Mouse (Mus musculus) forebrain, embryonic 14.5 days (tissue): ENCODE data around the gene P2rx2. TPM values are rescaled to one million over a fixed set of nuclear protein-coding genes. Genes with fewer than 3 reads are reported as not detected.

Experiments
- ATAC-seq: fragments of 200-750 bp; cut with Nextera tagmentation; 2 replicates; pipeline ENCODE4 v1.8.0; 2017; ENCODE audit warnings: mild to moderate bottlenecking, moderate library complexity
- DNase-seq: peaks from one replicate; pipeline ENCODE4 v3.0.0-alpha.2; 2015; ENCODE audit warnings: low spot score
- H3K27ac ChIP-seq: fragments of 300-500 bp; sonication (generic); 2 replicates; pipeline ENCODE4 v1.5.1; 2014; ENCODE audit warnings: low read depth, mild to moderate bottlenecking, control low read depth, low read length, moderate library complexity
- H3K27me3 ChIP-seq: fragments of 300-500 bp; sonication (generic); replicated peaks from 2 replicates; pipeline ENCODE4 v1.6.1; 2014; ENCODE audit warnings: low read length, control low read depth, mixed read lengths; ENCODE audit not compliant: control insufficient read depth, insufficient read depth
- H3K36me3 ChIP-seq: fragments of 300-500 bp; sonication (generic); 2 replicates; pipeline ENCODE4 v1.6.1; 2014; ENCODE audit warnings: low read length, control low read depth; ENCODE audit not compliant: control insufficient read depth, insufficient read depth
- H3K4me1 ChIP-seq: fragments of 300-500 bp; sonication (generic); 2 replicates; pipeline ENCODE4 v1.6.1; 2014; ENCODE audit warnings: antibody characterized with exemption, low read length, control low read depth; ENCODE audit not compliant: control insufficient read depth, insufficient read depth
- H3K4me2 ChIP-seq: fragments of 300-500 bp; sonication (generic); 2 replicates; pipeline ENCODE4 v1.6.1; 2014; ENCODE audit warnings: mild to moderate bottlenecking, control low read depth, low read length
- H3K4me3 ChIP-seq: fragments of 300-500 bp; sonication (generic); 2 replicates; pipeline ENCODE4 v1.5.1; 2014; ENCODE audit warnings: low read depth, low read length, control low read depth
- H3K9ac ChIP-seq: fragments of 300-500 bp; sonication (generic); 2 replicates; pipeline ENCODE4 v1.6.1; 2014; ENCODE audit warnings: mild to moderate bottlenecking, low read length, control low read depth, moderate library complexity
- H3K9me3 ChIP-seq: fragments of 300-500 bp; sonication (generic); replicated peaks from 2 replicates; pipeline ENCODE4 v1.6.1; 2016; ENCODE audit warnings: low read length, control low read depth, mixed read lengths; ENCODE audit not compliant: control insufficient read depth
- WGBS: fragments of 180-500 bp; shearing (Covaris S2); extraction: QIAGEN DNeasy Blood & Tissue Kit; methylation state at CpG from one replicate; pipeline ENCODE4 v1.1.7; 2014; 5-methylcytosine and 5-hydroxymethylcytosine counted together
- polyA plus RNA-seq: library from polyadenylated mRNA; unstranded; fragments of >200 nt; fragmentation: Nextera tagmentation; extraction: Ambion mirVana; gene quantifications from 2 replicates; pipeline ENCODE4 v1.2.1, GENCODE M21; 2014

P2rx2 gene
- polyA plus RNA-seq, 1 experiment from 2014 or later = 5.9 TPM

DNA sequence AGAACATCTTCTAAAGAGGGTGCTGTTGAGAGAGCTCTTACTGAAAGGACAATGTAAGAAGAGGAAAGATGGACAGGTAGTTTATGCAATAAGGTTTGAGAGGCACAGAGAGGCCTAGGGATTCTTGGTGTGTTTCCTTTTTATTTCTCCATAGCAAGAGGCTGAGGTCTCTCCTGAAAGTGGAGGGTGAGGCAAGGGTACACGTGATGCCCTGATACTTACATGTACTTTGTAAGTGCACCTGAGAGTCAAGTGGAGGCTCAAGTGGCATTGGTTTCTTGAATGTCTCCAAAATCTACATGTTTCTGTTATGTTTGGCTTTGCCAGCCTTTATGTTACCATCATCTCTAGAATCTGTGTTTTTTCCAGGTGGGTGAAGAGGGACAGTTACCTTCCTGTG is 46.4 kb downstream of the P2rx2 start:
- DNase-seq = no peak
- H3K4me3 ChIP-seq = no peak overlapping the region
- WGBS = 89% methylated on average over 1 of the region's 1 CpGs
- ATAC-seq = no peak
- H3K36me3 ChIP-seq = peaks cover 72% of the 10 kb centered on the region
- no peaks in the 10 kb centered on the region for H3K9me3 ChIP-seq
- no peak overlapping the region for H3K27ac ChIP-seq
- H3K9ac ChIP-seq = no peak overlapping the region
- no peaks in the 10 kb centered on the region for H3K4me1 ChIP-seq
- no peaks in the 10 kb centered on the region for H3K27me3 ChIP-seq
- H3K4me2 ChIP-seq = no peak overlapping the region

GRCm38 (mm10) chr5:110291649-110292048 is 51.4 kb downstream of the P2rx2 start:
- 96% methylated on average over 1 of the region's 1 CpGs for WGBS
- Histone ChIP-seq H3K9ac (no peak overlapping the region), H3K9me3 (no peaks in the 10 kb centered on the region), H3K4me1 (no peaks in the 10 kb centered on the region), H3K27me3 (no peaks in the 10 kb centered on the region), H3K27ac (no peak overlapping the region), H3K4me2 (no peak overlapping the region), H3K4me3 (no peak overlapping the region), H3K36me3 (peaks cover 54% of the 10 kb centered on the region)
- ATAC-seq (no peak), DNase-seq (no peak)

Other genes with a start within 250 kb of the P2rx2 start
- gene Gm35315, start 248.8 kb downstream of the P2rx2 start, polyA plus RNA-seq = 0.51 and 0.57 TPM in 2 replicates
- 0.69 and 1.1 TPM in 2 replicates for gene Plcxd1, start 243.2 kb downstream of the P2rx2 start, polyA plus RNA-seq
- gene Gtpbp6, start 235.0 kb downstream of the P2rx2 start, polyA plus RNA-seq = 46.5 TPM in 2 replicates
- 15.1 and 16.9 TPM in 2 replicates for gene Zfp605, start 233.1 kb downstream of the P2rx2 start, polyA plus RNA-seq
- gene Chfr, start 207.4 kb downstream of the P2rx2 start, polyA plus RNA-seq = 82.1 and 82.9 TPM in 2 replicates
- 20.0 and 29.1 TPM in 2 replicates for gene Golga3, start 166.5 kb downstream of the P2rx2 start, polyA plus RNA-seq
- gene Ankle2, start 112.2 kb downstream of the P2rx2 start, polyA plus RNA-seq = 21.9 and 32.5 TPM in 2 replicates
- 102 and 108 TPM in 2 replicates for gene Pgam5, start 73.3 kb downstream of the P2rx2 start, polyA plus RNA-seq
- 6.1 and 8.3 TPM in 2 replicates for gene Pxmp2, start 57.0 kb downstream of the P2rx2 start, polyA plus RNA-seq
- 12.2 and 15.1 TPM in 2 replicates for gene Pole, start 56.9 kb downstream of the P2rx2 start, polyA plus RNA-seq
- not detected in 2 replicates for gene Lrcol1, start 1.5 kb upstream of the P2rx2 start, polyA plus RNA-seq
- 15.0 and 19.8 TPM in 2 replicates for gene Fbrsl1, start 105.3 kb upstream of the P2rx2 start, polyA plus RNA-seq
- 12.1 and 13.3 TPM in 2 replicates for gene Galnt9, start 201.1 kb upstream of the P2rx2 start, polyA plus RNA-seq